Comparison of ENCODE assay signal across 22 mouse cellular contexts in the genomic region with DNA sequence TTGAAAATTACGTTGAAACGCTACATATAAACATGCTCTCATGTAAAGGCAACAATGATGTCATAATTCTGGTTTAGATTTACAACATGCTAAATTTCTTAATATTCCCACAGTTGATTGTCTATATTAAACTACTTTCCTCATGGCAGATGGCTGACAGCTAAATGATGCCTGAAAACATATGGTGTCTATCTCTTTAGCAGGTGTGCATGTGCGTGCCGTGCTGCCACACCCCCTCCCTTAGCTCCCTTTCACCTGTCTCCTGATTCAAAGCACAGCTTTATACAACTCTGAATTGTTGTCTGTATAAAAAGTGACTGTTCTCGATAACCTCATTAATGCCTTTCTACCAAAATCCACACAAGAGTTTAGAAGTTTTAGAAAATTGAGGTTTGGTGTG.
A peak's percentile ranks its signal among the peaks of the same experiment; 100 is the strongest.
DNase-seq lines count a peak whose midpoint lies in the region; ATAC-seq and TF ChIP-seq lines count a peak whose summit lies in the region.
"Had no signal": no experiment of that assay in that cellular context is flagged by ENCODE, and none has a peak within 500 bp of the region (broad histone marks: within the 10 kb centered on the region; RNA-seq: fewer than 3 reads in every experiment).

No protein-coding gene starts in this region.

- H3K9me3 ChIP-seq in forebrain, embryonic 14.5 days (replicated peaks; ENCODE audit: control insufficient read depth, low read length), result no peaks in the 10 kb centered on the region
- no peaks in the 10 kb centered on the region for H3K9me3 ChIP-seq in forebrain, embryonic 10.5 days
- H3K9me3 ChIP-seq: G1E had no signal

- no peaks in the 10 kb centered on the region for H3K36me3 ChIP-seq in forebrain, embryonic 14.5 days (ENCODE audit: control insufficient read depth, insufficient read depth, low read length)
- no peaks in the 10 kb centered on the region for H3K36me3 ChIP-seq in forebrain, embryonic 10.5 days (replicated peaks)
- no peaks in the 10 kb centered on the region for H3K36me3 ChIP-seq in myocyte (ENCODE audit: control insufficient read depth, insufficient read depth)
- H3K36me3 ChIP-seq: G1E had no signal

- 69% methylated on average over 5 of the region's 5 CpGs for WGBS in forebrain, embryonic 14.5 days
- WGBS in forebrain, embryonic 10.5 days, result 92% methylated on average over 5 of the region's 5 CpGs

- H3K27me3 ChIP-seq in forebrain, embryonic 14.5 days (replicated peaks; ENCODE audit: control insufficient read depth, insufficient read depth, low read length), result no peaks in the 10 kb centered on the region
- H3K27me3 ChIP-seq in forebrain, embryonic 10.5 days (ENCODE audit: poor library complexity, severe bottlenecking), result peaks cover 16% of the 10 kb centered on the region; the same call in 1 of the 2 replicates
- no peaks in the 10 kb centered on the region for H3K27me3 ChIP-seq in myocyte (ENCODE audit: control insufficient read depth, insufficient read depth, insufficient read length)
- H3K27me3 ChIP-seq: CH12.LX, Patski had no signal

- no peak overlapping the region for H3K9ac ChIP-seq in forebrain, embryonic 14.5 days (ENCODE audit: low read length)

- H3K4me2 ChIP-seq in forebrain, embryonic 14.5 days (ENCODE audit: low read length), result no peak overlapping the region
- no peak overlapping the region for H3K4me2 ChIP-seq in myocyte (ENCODE audit: low read depth)

- peaks cover 29% of the 10 kb centered on the region for H3K4me1 ChIP-seq in forebrain, embryonic 14.5 days (ENCODE audit: control insufficient read depth, insufficient read depth, low read length)
- H3K4me1 ChIP-seq in forebrain, embryonic 10.5 days, result peaks cover 88% of the 10 kb centered on the region

- no peak for ATAC-seq in forebrain, embryonic 14.5 days
- ATAC-seq: activated CD4-positive, CD25-positive, alpha-beta regulatory T cell, adult 4 months; CD4-positive, CD25-positive, alpha-beta regulatory T cell, adult 4 months; Patski had no signal

- no peak overlapping the region for H3K27ac ChIP-seq in forebrain, embryonic 14.5 days (ENCODE audit: low read depth, low read length)
- no peak overlapping the region for H3K27ac ChIP-seq in forebrain, embryonic 10.5 days

- H3K79me2 ChIP-seq in myocyte (ENCODE audit: control insufficient read depth, insufficient read depth), result no peaks in the 10 kb centered on the region

- DNase-seq in forebrain, embryonic 14.5 days (ENCODE audit: low spot score), result peak; percentile 46
- DNase-seq in forebrain, embryonic 10.5 days (ENCODE audit: extremely low spot score, low spot score), result no peak
- DNase-seq in brain, embryonic 14.5 days (ENCODE audit: low read depth), result peak; percentile 54
- DNase-seq in thymus, postnatal 25 days, result no peak
- no peak for DNase-seq in cerebellum, adult 11-12 months
- DNase-seq: adrenal gland, adult 2 months; adrenal gland, adult 8-10 months; adrenal gland, postnatal 10 days; adrenal gland, postnatal 14 days; adrenal gland, postnatal 25 days; adrenal gland, postnatal 36 days; B cell, adult 2 months; cerebellum, adult 11 months; cerebellum, adult 18-20 months; cerebellum, adult 2 months; cerebellum, adult 8-10 months had no signal

- TF ChIP-seq CTCF in brain, embryonic 14.5 days (IDR thresholded peaks at IDR 0.05; ENCODE audit: borderline replicate concordance, extremely low read depth, insufficient read depth, insufficient read length), result no peak

- no peak for TF ChIP-seq POLR2A in brain, embryonic 14.5 days (IDR thresholded peaks at IDR 0.05; ENCODE audit: borderline replicate concordance, extremely low read depth, insufficient read depth, insufficient read length, poor library complexity, severe bottlenecking)
- TF ChIP-seq POLR2A in myocyte (IDR thresholded peaks at IDR 0.05; ENCODE audit: insufficient read length, low read depth), result no peak

- H3K4me3 ChIP-seq in forebrain, embryonic 14.5 days (ENCODE audit: low read depth, low read length), result no peak overlapping the region
- H3K4me3 ChIP-seq in forebrain, embryonic 10.5 days, result no peak overlapping the region
- no peak overlapping the region for H3K4me3 ChIP-seq in myocyte

- H3ac ChIP-seq in myocyte (ENCODE audit: control insufficient read depth, insufficient read length), result no peak overlapping the region

TF ChIP-seq in myocyte, 11 proteins besides CTCF, POLR2A, EP300 and RAD21:
- TF ChIP-seq E2F4 (IDR thresholded peaks at IDR 0.05; ENCODE audit: insufficient read depth), result no peak
- TF ChIP-seq REST (IDR thresholded peaks at IDR 0.05; ENCODE audit: insufficient read depth, insufficient read length), result no peak
- peak in 2 of 3 experiments; percentile 34 to 54 for TF ChIP-seq MYOD1 (IDR thresholded peaks at IDR 0.05; ENCODE audit: control insufficient read depth in 1 of 3, insufficient read length in 2 of 3, low read depth in 2 of 3)
- no peak for TF ChIP-seq TCF3 (IDR thresholded peaks at IDR 0.05; ENCODE audit: insufficient read length, low read depth)

Comparison
In these comparisons a context has a peak if more than half of its experiments do, and no peak if none do; other contexts are left out.
1. DNase-seq: peak in forebrain, embryonic 14.5 days (single experiment) and brain, embryonic 14.5 days (single experiment); none in forebrain, embryonic 10.5 days (single experiment), thymus, postnatal 25 days (single experiment) and cerebellum, adult 11-12 months (single experiment).